Mouse (Mus musculus): ENCODE measurements around the gene Rai2. TPM values are rescaled to one million over a fixed set of nuclear protein-coding genes. Genes with fewer than 3 reads are reported as not detected.
A peak's percentile ranks its signal among the peaks of the same experiment; 100 is the strongest.
"Not testable (repeated sequence)": the region's sequence is repeated elsewhere in the genome, so short reads cannot be mapped to it uniquely, and the experiment has no call there.

The Rai2 gene
- polyA plus RNA-seq, 1 experiment from 2014 or later, result 5.0 TPM

DNA sequence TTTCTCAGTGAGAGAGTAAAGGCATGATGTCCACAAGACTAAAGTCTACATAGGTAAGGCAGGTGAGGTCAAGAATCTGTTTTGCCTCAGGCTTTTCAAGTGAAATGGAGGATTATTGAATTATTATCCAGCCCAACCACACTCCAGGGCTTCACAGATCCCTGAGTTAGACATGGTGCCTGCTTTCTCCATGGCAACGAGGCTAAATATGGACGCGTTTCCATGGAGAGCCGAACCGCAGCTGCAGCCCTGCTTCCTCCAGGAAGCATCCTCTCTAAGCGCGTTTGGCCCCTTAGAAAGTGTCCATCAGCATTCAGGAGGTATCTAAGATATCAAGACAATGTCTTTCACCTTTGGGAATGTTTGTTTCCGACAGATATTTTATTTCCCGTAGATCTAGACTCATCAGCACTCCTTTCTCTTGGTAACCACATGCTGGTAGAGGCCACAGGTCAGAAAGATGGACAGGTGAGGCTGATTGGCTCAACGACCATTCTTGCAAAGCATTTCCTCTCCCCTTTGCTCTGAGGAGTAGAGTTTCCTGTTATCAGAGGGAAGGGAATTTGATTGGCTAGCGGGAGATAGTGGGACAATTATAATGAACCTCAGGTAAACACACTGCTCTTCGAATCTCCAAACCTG lies 59.6 kb downstream of the Rai2 start:
- Histone ChIP-seq H3K4me3 (ENCODE audit: low read depth, low read length) (no peak overlapping the region), H3K36me3 (ENCODE audit: control insufficient read depth, insufficient read depth) (no peaks in the 10 kb centered on the region), H3K4me1 (replicated peaks; ENCODE audit: control insufficient read depth, insufficient read depth, low read length) (no peaks in the 10 kb centered on the region), H3K27ac (ENCODE audit: low read depth, low read length) (no peak overlapping the region), H3K9me3 (ENCODE audit: control insufficient read depth) (no peaks in the 10 kb centered on the region), H3K27me3 (replicated peaks; ENCODE audit: control insufficient read depth, insufficient read depth, low read length) (0 out of 2 replicates have a peak, but pooled peaks cover 2% of the 10 kb centered on the region), H3K4me2 (replicated peaks; ENCODE audit: low read depth) (no peak overlapping the region), H3K9ac (ENCODE audit: low read depth, low read length) (no peak overlapping the region)
- no peak for TF ChIP-seq CTCF (IDR thresholded peaks at IDR 0.05; ENCODE audit: low read depth)
- WGBS, result 68% methylated on average over 12 of the region's 12 CpGs
- ATAC-seq, result no peak

DNA sequence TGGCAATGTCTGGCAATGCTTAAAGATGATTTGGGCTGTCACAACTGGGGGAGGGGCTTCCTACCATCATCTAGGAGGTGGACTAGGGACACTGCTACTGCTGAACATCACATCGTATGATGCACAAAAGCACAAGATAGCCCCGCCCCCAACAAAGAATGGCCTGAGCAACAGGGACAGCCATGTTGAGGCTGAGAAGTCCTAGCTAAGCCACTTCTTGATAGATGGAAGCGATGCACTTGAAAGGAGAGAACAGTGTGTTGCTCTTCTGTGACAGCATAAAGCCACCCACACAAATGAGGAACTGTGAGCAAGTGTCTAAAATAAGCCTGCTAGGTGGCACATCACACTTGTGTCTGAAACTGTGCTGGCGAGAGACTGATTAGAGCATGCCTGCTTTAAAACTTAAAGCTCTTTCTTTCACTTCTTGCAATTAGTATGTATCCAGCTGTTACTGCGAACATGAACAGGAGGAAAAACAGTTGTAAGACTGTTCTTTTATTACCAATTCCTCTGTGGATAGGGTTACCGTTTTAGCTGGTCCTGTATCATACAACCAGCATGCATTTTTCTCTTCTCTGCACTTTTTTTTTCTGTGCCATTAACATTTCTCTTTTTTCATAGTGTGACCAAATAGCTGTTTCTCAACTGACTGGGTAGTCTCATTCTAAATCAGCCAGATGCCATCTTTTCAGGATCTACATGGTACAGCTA lies 63.6 kb downstream of the Rai2 start:
- no peak overlapping the region for H3K4me2 ChIP-seq (replicated peaks; ENCODE audit: low read depth)
- 77% methylated on average over 6 of the region's 6 CpGs for WGBS
- ATAC-seq, result no peak

GRCm38 (mm10) chrX:161790182-161790581 lies 73.3 kb downstream of the Rai2 start:
- H3K9ac ChIP-seq (ENCODE audit: low read depth, low read length), result no peak overlapping the region
- no peak overlapping the region for H3K4me3 ChIP-seq (ENCODE audit: low read depth, low read length)
- H3K4me2 ChIP-seq (replicated peaks; ENCODE audit: low read depth), result no peak overlapping the region
- peak; percentile 73 for TF ChIP-seq CTCF (IDR thresholded peaks at IDR 0.05; ENCODE audit: low read depth)
- H3K4me1 ChIP-seq (replicated peaks; ENCODE audit: control insufficient read depth, insufficient read depth, low read length), result no peaks in the 10 kb centered on the region
- no peaks in the 10 kb centered on the region for H3K36me3 ChIP-seq (ENCODE audit: control insufficient read depth, insufficient read depth)
- 27% methylated on average over 6 of the region's 6 CpGs for WGBS
- ATAC-seq, result no peak
- H3K9me3 ChIP-seq (ENCODE audit: control insufficient read depth), result no peaks in the 10 kb centered on the region
- no peak overlapping the region for H3K27ac ChIP-seq (ENCODE audit: low read depth, low read length)
- no peaks in the 10 kb centered on the region; the same call in 1 of the 2 replicates for H3K27me3 ChIP-seq (replicated peaks; ENCODE audit: control insufficient read depth, insufficient read depth, low read length)

More for the DNA sequence above, 63.6 kb downstream of the Rai2 start:
- H3K27me3 ChIP-seq (replicated peaks; ENCODE audit: control insufficient read depth, insufficient read depth, low read length), result peaks cover 2% of the 10 kb centered on the region; the same call in 1 of the 2 replicates
- TF ChIP-seq CTCF (IDR thresholded peaks at IDR 0.05; ENCODE audit: low read depth), result no peak
- H3K9me3 ChIP-seq (ENCODE audit: control insufficient read depth), result no peaks in the 10 kb centered on the region
- no peak overlapping the region for H3K27ac ChIP-seq (ENCODE audit: low read depth, low read length)
- H3K36me3 ChIP-seq (ENCODE audit: control insufficient read depth, insufficient read depth), result no peaks in the 10 kb centered on the region
- no peak overlapping the region for H3K9ac ChIP-seq (ENCODE audit: low read depth, low read length)
- H3K4me3 ChIP-seq (ENCODE audit: low read depth, low read length), result no peak overlapping the region
- H3K4me1 ChIP-seq (replicated peaks; ENCODE audit: control insufficient read depth, insufficient read depth, low read length), result no peaks in the 10 kb centered on the region

DNA sequence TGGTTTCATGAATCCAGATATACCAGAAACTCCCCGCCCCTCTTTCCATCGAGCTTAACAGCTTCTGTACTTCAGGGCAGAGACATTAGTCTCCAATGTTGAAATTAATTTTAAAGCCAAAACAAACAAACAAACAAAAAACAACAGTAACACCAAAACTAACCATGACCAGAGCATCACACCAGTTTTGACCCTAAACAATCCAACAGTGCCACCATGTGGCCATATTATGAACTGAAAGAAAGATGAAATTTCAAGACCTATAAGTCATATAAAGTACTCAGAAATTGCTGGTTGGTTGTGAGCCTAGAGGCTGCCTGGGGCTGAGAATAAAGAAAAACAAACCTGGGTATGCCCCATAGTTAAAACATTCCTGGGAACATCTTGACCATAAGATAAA lies 109.3 kb downstream of the Rai2 start:
- not testable (repeated sequence) for ATAC-seq
- WGBS, result 34% methylated on average over 2 of the region's 2 CpGs

More for the DNA sequence above, 109.3 kb downstream of the Rai2 start:
- not testable (repeated sequence) for H3K4me3 ChIP-seq (ENCODE audit: low read depth, low read length); H3K36me3 ChIP-seq (ENCODE audit: control insufficient read depth, insufficient read depth); H3K4me1 ChIP-seq (replicated peaks; ENCODE audit: control insufficient read depth, insufficient read depth, low read length); H3K9me3 ChIP-seq (ENCODE audit: control insufficient read depth); H3K4me2 ChIP-seq (replicated peaks; ENCODE audit: low read depth); H3K9ac ChIP-seq (ENCODE audit: low read depth, low read length); H3K27me3 ChIP-seq (replicated peaks; ENCODE audit: control insufficient read depth, insufficient read depth, low read length); H3K27ac ChIP-seq (ENCODE audit: low read depth, low read length)
- peak; percentile 73 for TF ChIP-seq CTCF (IDR thresholded peaks at IDR 0.05; ENCODE audit: low read depth)

Data from intestine, postnatal 0 days (tissue).